Mouse (Mus musculus) layer of hippocampus, adult 8-10 months (tissue): Measurements from ENCODE around the gene Pde9a. TPM values are rescaled to one million over a fixed set of nuclear protein-coding genes. Genes with fewer than 3 reads are reported as not detected.

ENCODE experiments used
- DNase-seq, 2 experiments: peaks; one replicate each; pipeline ENCODE4 v3.0.0; 2022; ENCODE audit warnings: low spot score in 2 of 2
- total RNA-seq, 4 experiments: library from RNA; stranded (reverse); gene quantifications; 2 replicates each; pipeline ENCODE4 v1.2.4; 2022

The Pde9a gene
- total RNA-seq, 4 experiments from 2014 or later = 22.5 to 35.1 (median 28.4) TPM

GRCm38 (mm10) chr17:31386766-31387275 lies 811 bp downstream of the Pde9a start:
- DNase-seq = no peak

GRCm38 (mm10) chr17:31389432-31390050 lies 3.5 kb downstream of the Pde9a start:
- no peak for DNase-seq

- no peak for DNase-seq
These were observed 5.5 kb downstream of the Pde9a start for GRCm38 (mm10) chr17:31391462-31391861.

GRCm38 (mm10) chr17:31392041-31392440 lies 6.0 kb downstream of the Pde9a start:
- DNase-seq = no peak

- DNase-seq = no peak
These were observed 7.8 kb downstream of the Pde9a start for GRCm38 (mm10) chr17:31393811-31394210.

- DNase-seq = peak; percentile 39 to 58
These were observed 14.3 kb downstream of the Pde9a start for GRCm38 (mm10) chr17:31400294-31400693.

- no peak for DNase-seq
These were observed 15.2 kb downstream of the Pde9a start for GRCm38 (mm10) chr17:31401160-31401559.

- no peak for DNase-seq
These were observed 16.7 kb downstream of the Pde9a start for GRCm38 (mm10) chr17:31402713-31403112.

GRCm38 (mm10) chr17:31405694-31406227 lies 19.8 kb downstream of the Pde9a start:
- no peak for DNase-seq

GRCm38 (mm10) chr17:31409741-31410350 lies 23.8 kb downstream of the Pde9a start:
- no peak for DNase-seq

- DNase-seq = peak; percentile 52 to 66
These were observed 29.2 kb downstream of the Pde9a start for GRCm38 (mm10) chr17:31415258-31415657.

GRCm38 (mm10) chr17:31418804-31419597 lies 33.0 kb downstream of the Pde9a start:
- DNase-seq = peak in 1 of 2 experiments; percentile 31

GRCm38 (mm10) chr17:31419598-31419950 lies 33.6 kb downstream of the Pde9a start:
- no peak for DNase-seq

- no peak for DNase-seq
These were observed 34.0 kb downstream of the Pde9a start for GRCm38 (mm10) chr17:31419995-31420394.

GRCm38 (mm10) chr17:31420658-31421057 lies 34.6 kb downstream of the Pde9a start:
- no peak for DNase-seq

GRCm38 (mm10) chr17:31422381-31422780 lies 36.4 kb downstream of the Pde9a start:
- DNase-seq = no peak

GRCm38 (mm10) chr17:31423020-31423419 lies 37.0 kb downstream of the Pde9a start:
- DNase-seq = no peak

- no peak for DNase-seq
These were observed 38.3 kb downstream of the Pde9a start for GRCm38 (mm10) chr17:31424358-31424757.

- no peak for DNase-seq
These were observed 38.8 kb downstream of the Pde9a start for GRCm38 (mm10) chr17:31424798-31425197.

GRCm38 (mm10) chr17:31425827-31426698 lies 40.1 kb downstream of the Pde9a start:
- DNase-seq = no peak

GRCm38 (mm10) chr17:31429402-31429801 lies 43.4 kb downstream of the Pde9a start:
- no peak for DNase-seq
